Comparison of ENCODE assay signal across 28 mouse cellular contexts in genomic region chr4:148044113-148044512, GRCm38 (mm10). TPM values are rescaled to one million over a fixed set of nuclear protein-coding genes. Genes with fewer than 3 reads are reported as not detected.
A peak's percentile ranks its signal among the peaks of the same experiment; 100 is the strongest.
DNase-seq lines count a peak whose midpoint lies in the region; ATAC-seq and TF ChIP-seq lines count a peak whose summit lies in the region.
"Had no signal": no experiment of that assay in that cellular context is flagged by ENCODE, and none has a peak within 500 bp of the region (broad histone marks: within the 10 kb centered on the region; RNA-seq: fewer than 3 reads in every experiment).

No protein-coding gene starts in this region.

- peak overlapping the region; percentile 58 for H3K4me2 ChIP-seq in liver, embryonic 13.5 days
- no peak overlapping the region for H3K4me2 ChIP-seq in kidney, embryonic 16.5 days (replicated peaks; ENCODE audit: low read depth, low read length)
- no peak overlapping the region for H3K4me2 ChIP-seq in kidney, embryonic 15.5 days
- H3K4me2 ChIP-seq in intestine, embryonic 16.5 days (ENCODE audit: low read depth, low read length), result no peak overlapping the region
- H3K4me2 ChIP-seq: embryonic facial prominence, embryonic 15.5 days; midbrain, embryonic 13.5 days had no signal

- intact Hi-C loops in gastrocnemius, adult 2 months (cut with DNase I), result loop anchor here (5.0 kb wide), 1 partner anchor 43 kb away; the partner anchor contains the start of gene Agtrap

- peak overlapping the region; percentile 42 for H3K9ac ChIP-seq in liver, embryonic 13.5 days
- no peak overlapping the region for H3K9ac ChIP-seq in kidney, embryonic 16.5 days (replicated peaks; ENCODE audit: low read length)
- no peak overlapping the region for H3K9ac ChIP-seq in kidney, embryonic 15.5 days
- no peak overlapping the region for H3K9ac ChIP-seq in intestine, embryonic 16.5 days (ENCODE audit: low read depth, low read length)
- H3K9ac ChIP-seq: embryonic facial prominence, embryonic 15.5 days; midbrain, embryonic 13.5 days had no signal

- peak; percentile 47 for ATAC-seq in liver, embryonic 13.5 days (ENCODE audit: low read depth)
- no peak for ATAC-seq in kidney, embryonic 16.5 days (ENCODE audit: low FRiP score, low TSS enrichment)
- no peak for ATAC-seq in kidney, embryonic 15.5 days (replicated peaks; ENCODE audit: low FRiP score)
- ATAC-seq in intestine, embryonic 16.5 days, result no peak
- ATAC-seq: hindbrain, postnatal 0 days; intestine, postnatal 0 days; midbrain, embryonic 13.5 days had no signal

- no peak for DNase-seq in gastrocnemius, adult 2 months
- no peak for DNase-seq in gastrocnemius, postnatal 4 days (ENCODE audit: low spot score in 2 of 2)
- no peak for DNase-seq in layer of hippocampus, adult 2 months (ENCODE audit: low spot score in 2 of 2)
- no peak for DNase-seq in layer of hippocampus, adult 9-11 months
- no peak for DNase-seq in liver, embryonic 13.5 days
- DNase-seq: adrenal gland, postnatal 14 days; cerebellum, adult 2 months; heart, postnatal 10 days; lung, adult 18-20 months; lung, postnatal 14 days; right cerebral cortex, postnatal 14 days had no signal

- WGBS in liver, embryonic 13.5 days (ENCODE audit: insufficient replicate concordance), result 45% methylated on average over 2 of the region's 2 CpGs
- 92% methylated on average over 2 of the region's 2 CpGs for WGBS in kidney, embryonic 16.5 days
- 97% methylated on average over 2 of the region's 2 CpGs for WGBS in kidney, embryonic 15.5 days
- 91% methylated on average over 2 of the region's 2 CpGs for WGBS in intestine, embryonic 16.5 days

- H3K36me3 ChIP-seq in liver, embryonic 13.5 days, result peaks cover 54% of the 10 kb centered on the region
- H3K36me3 ChIP-seq in kidney, embryonic 16.5 days (ENCODE audit: insufficient read depth, low read length), result peaks cover 26% of the 10 kb centered on the region
- peaks cover 59% of the 10 kb centered on the region for H3K36me3 ChIP-seq in kidney, embryonic 15.5 days
- peaks cover 17% of the 10 kb centered on the region for H3K36me3 ChIP-seq in intestine, embryonic 16.5 days (ENCODE audit: control insufficient read depth, insufficient read depth, low read length)

- peak overlapping the region; percentile 48; the same call in 1 of the 2 replicates for H3K27ac ChIP-seq in gastrocnemius, adult 2 months
- H3K27ac ChIP-seq in layer of hippocampus, adult 2 months, result peak overlapping the region; percentile 3; the same call in 1 of the 2 replicates
- H3K27ac ChIP-seq in liver, embryonic 13.5 days, result peak overlapping the region; percentile 93
- no peak overlapping the region for H3K27ac ChIP-seq in kidney, embryonic 16.5 days (ENCODE audit: low read length)
- no peak overlapping the region for H3K27ac ChIP-seq in kidney, embryonic 15.5 days
- no peak overlapping the region for H3K27ac ChIP-seq in intestine, embryonic 16.5 days (ENCODE audit: low read length)
- H3K27ac ChIP-seq: embryonic facial prominence, embryonic 15.5 days; hindbrain, postnatal 0 days; midbrain, embryonic 13.5 days had no signal

- TF ChIP-seq CTCF in gastrocnemius, adult 2 months (IDR thresholded peaks at IDR 0.05), result no peak
- TF ChIP-seq CTCF in layer of hippocampus, adult 2 months (conservative IDR thresholded peaks at IDR 0.05), result no peak

- H3K27me3 ChIP-seq in liver, embryonic 13.5 days, result no peaks in the 10 kb centered on the region
- no peaks in the 10 kb centered on the region for H3K27me3 ChIP-seq in kidney, embryonic 16.5 days (ENCODE audit: insufficient read depth, low read length)
- no peaks in the 10 kb centered on the region for H3K27me3 ChIP-seq in kidney, embryonic 15.5 days
- no peaks in the 10 kb centered on the region for H3K27me3 ChIP-seq in intestine, embryonic 16.5 days (replicated peaks; ENCODE audit: control insufficient read depth, insufficient read depth, low read length)
- H3K27me3 ChIP-seq: embryonic facial prominence, embryonic 15.5 days; midbrain, embryonic 13.5 days had no signal

- H3K4me3 ChIP-seq in gastrocnemius, adult 2 months, result peak overlapping the region; percentile 9; the same call in 1 of the 2 replicates
- no peak overlapping the region for H3K4me3 ChIP-seq in layer of hippocampus, adult 2 months
- H3K4me3 ChIP-seq in liver, embryonic 13.5 days (replicated peaks), result peak overlapping the region; percentile 4
- no peak overlapping the region for H3K4me3 ChIP-seq in kidney, embryonic 16.5 days (ENCODE audit: low read length)
- no peak overlapping the region for H3K4me3 ChIP-seq in kidney, embryonic 15.5 days (replicated peaks)
- H3K4me3 ChIP-seq in intestine, embryonic 16.5 days (ENCODE audit: low read length), result no peak overlapping the region
- H3K4me3 ChIP-seq: embryonic facial prominence, embryonic 15.5 days; midbrain, embryonic 13.5 days had no signal

- H3K4me1 ChIP-seq in liver, embryonic 13.5 days (replicated peaks), result peaks cover 98% of the 10 kb centered on the region
- peaks cover 38% of the 10 kb centered on the region for H3K4me1 ChIP-seq in kidney, embryonic 16.5 days (ENCODE audit: insufficient read depth, low read length)
- peaks cover 48% of the 10 kb centered on the region for H3K4me1 ChIP-seq in kidney, embryonic 15.5 days
- H3K4me1 ChIP-seq in intestine, embryonic 16.5 days (ENCODE audit: control insufficient read depth, insufficient read depth, low read length), result peaks cover 31% of the 10 kb centered on the region

- no peaks in the 10 kb centered on the region for H3K9me3 ChIP-seq in liver, embryonic 13.5 days (replicated peaks)
- H3K9me3 ChIP-seq in kidney, embryonic 16.5 days (ENCODE audit: low read length), result no peaks in the 10 kb centered on the region
- H3K9me3 ChIP-seq in kidney, embryonic 15.5 days (replicated peaks), result no peaks in the 10 kb centered on the region
- no peaks in the 10 kb centered on the region for H3K9me3 ChIP-seq in intestine, embryonic 16.5 days (ENCODE audit: control insufficient read depth, low read length)
- H3K9me3 ChIP-seq: embryonic facial prominence, embryonic 15.5 days; midbrain, embryonic 13.5 days had no signal

RNA-seq across cellular contexts. Expression of gene Mthfr, which starts 5.2 kb away (rescaled TPM):
- 10 to 100 TPM in 1 of 2 experiments, 1 to 10 TPM in 1; 6.9 to 14.2 TPM for total RNA-seq in gastrocnemius, adult 2 months (2021)
- 10 to 100 TPM; 30.2 to 32.2 TPM for total RNA-seq in gastrocnemius, postnatal 4 days (2021)
- 10 to 100 TPM; 33.5 to 37.2 TPM for total RNA-seq in layer of hippocampus, adult 2 months (2021)
- polyA plus RNA-seq in liver, embryonic 13.5 days (2015; fragmentation: Nextera tagmentation; extraction: Ambion mirVana), result 8.9 and 10.7 TPM in 2 replicates
- 26.5 and 28.1 TPM in 2 replicates for polyA plus RNA-seq in kidney, embryonic 16.5 days (2015; fragmentation: Nextera tagmentation; extraction: Ambion mirVana)
- polyA plus RNA-seq in kidney, embryonic 15.5 days (2015; fragmentation: Nextera tagmentation; extraction: Ambion mirVana), result 23.6 and 24.1 TPM in 2 replicates
- 14.3 and 19.4 TPM in 2 replicates for polyA plus RNA-seq in intestine, embryonic 16.5 days (2015; fragmentation: Nextera tagmentation; extraction: Ambion mirVana)

RNA-seq across cellular contexts. Expression of gene Clcn6, which starts 5.5 kb away (rescaled TPM):
- 1 to 10 TPM; 4.7 to 5.0 TPM for total RNA-seq in gastrocnemius, adult 2 months (2021)
- 10 to 100 TPM; 13.6 to 14.4 TPM for total RNA-seq in gastrocnemius, postnatal 4 days (2021)
- total RNA-seq in layer of hippocampus, adult 2 months (2021), result 10 to 100 TPM; 77.0 to 77.6 TPM
- polyA plus RNA-seq in liver, embryonic 13.5 days (2015; fragmentation: Nextera tagmentation; extraction: Ambion mirVana), result 1.5 and 1.7 TPM in 2 replicates
- 6.4 and 6.8 TPM in 2 replicates for polyA plus RNA-seq in kidney, embryonic 16.5 days (2015; fragmentation: Nextera tagmentation; extraction: Ambion mirVana)
- polyA plus RNA-seq in kidney, embryonic 15.5 days (2015; fragmentation: Nextera tagmentation; extraction: Ambion mirVana), result 6.4 and 6.6 TPM in 2 replicates
- 4.5 TPM in 2 replicates for polyA plus RNA-seq in intestine, embryonic 16.5 days (2015; fragmentation: Nextera tagmentation; extraction: Ambion mirVana)

RNA-seq across cellular contexts. Expression of gene Nppa, which starts 43.6 kb away (rescaled TPM):
- total RNA-seq in gastrocnemius, adult 2 months (2021), result not detected
- not detected for total RNA-seq in gastrocnemius, postnatal 4 days (2021)
- total RNA-seq in layer of hippocampus, adult 2 months (2021), result not detected
- 0.48 and 5.6 TPM in 2 replicates for polyA plus RNA-seq in liver, embryonic 13.5 days (2015; fragmentation: Nextera tagmentation; extraction: Ambion mirVana)
- polyA plus RNA-seq in kidney, embryonic 16.5 days (2015; fragmentation: Nextera tagmentation; extraction: Ambion mirVana), result 0.41 and 1.00 TPM in 2 replicates
- 0.31 TPM in 1 of 2 replicates, not detected in the other for polyA plus RNA-seq in kidney, embryonic 15.5 days (2015; fragmentation: Nextera tagmentation; extraction: Ambion mirVana)
- 0.22 and 0.51 TPM in 2 replicates for polyA plus RNA-seq in intestine, embryonic 16.5 days (2015; fragmentation: Nextera tagmentation; extraction: Ambion mirVana)
- total RNA-seq: adrenal gland, postnatal 14 days; gastrocnemius, adult 18-20 months; megakaryocyte, adult 5-6 weeks had no signal
- polyA plus RNA-seq: cerebellum, adult 2 months; gonadal fat pad, adult 2 months; hindbrain, embryonic 11.5 days had no signal

RNA-seq across cellular contexts. Expression of gene Agtrap, which starts 43.7 kb away (rescaled TPM):
- total RNA-seq in gastrocnemius, adult 2 months (2021), result 10 to 100 TPM in 1 of 2 experiments, 1 to 10 TPM in 1; 9.8 to 12.6 TPM
- total RNA-seq in gastrocnemius, postnatal 4 days (2021), result 10 to 100 TPM; 20.5 to 22.7 TPM
- 1 to 10 TPM; 7.2 to 9.8 TPM for total RNA-seq in layer of hippocampus, adult 2 months (2021)
- 11.2 and 11.7 TPM in 2 replicates for polyA plus RNA-seq in liver, embryonic 13.5 days (2015; fragmentation: Nextera tagmentation; extraction: Ambion mirVana)
- 28.1 and 31.5 TPM in 2 replicates for polyA plus RNA-seq in kidney, embryonic 16.5 days (2015; fragmentation: Nextera tagmentation; extraction: Ambion mirVana)
- polyA plus RNA-seq in kidney, embryonic 15.5 days (2015; fragmentation: Nextera tagmentation; extraction: Ambion mirVana), result 20.6 and 24.4 TPM in 2 replicates
- 19.6 and 22.2 TPM in 2 replicates for polyA plus RNA-seq in intestine, embryonic 16.5 days (2015; fragmentation: Nextera tagmentation; extraction: Ambion mirVana)

RNA-seq across cellular contexts. Expression of gene Nppb, which starts 58.5 kb away (rescaled TPM):
- not detected for total RNA-seq in gastrocnemius, adult 2 months (2021)
- not detected for total RNA-seq in gastrocnemius, postnatal 4 days (2021)
- total RNA-seq in layer of hippocampus, adult 2 months (2021), result not detected
- 0.38 TPM in 1 of 2 replicates, not detected in the other for polyA plus RNA-seq in liver, embryonic 13.5 days (2015; fragmentation: Nextera tagmentation; extraction: Ambion mirVana)
- 0.21 TPM in 1 of 2 replicates, not detected in the other for polyA plus RNA-seq in kidney, embryonic 16.5 days (2015; fragmentation: Nextera tagmentation; extraction: Ambion mirVana)
- not detected in 2 replicates for polyA plus RNA-seq in kidney, embryonic 15.5 days (2015; fragmentation: Nextera tagmentation; extraction: Ambion mirVana)
- polyA plus RNA-seq in intestine, embryonic 16.5 days (2015; fragmentation: Nextera tagmentation; extraction: Ambion mirVana), result not detected in 2 replicates
- total RNA-seq: adrenal gland, postnatal 14 days; gastrocnemius, adult 18-20 months; hindbrain, postnatal 0 days; layer of hippocampus, postnatal 14 days; left cerebral cortex, adult 8-10 months; megakaryocyte, adult 5-6 weeks had no signal
- polyA plus RNA-seq: forebrain, embryonic 11.5 days; gonadal fat pad, adult 2 months; intestine, postnatal 0 days; kidney, embryonic 14.5 days; large intestine, adult 2 months; limb, embryonic 11.5 days; midbrain, embryonic 13.5 days had no signal

Comparison
In these comparisons a context has a peak if more than half of its experiments do, and no peak if none do; other contexts are left out.
1. H3K27ac ChIP-seq: peak in gastrocnemius, adult 2 months (single experiment), layer of hippocampus, adult 2 months (single experiment) and liver, embryonic 13.5 days (single experiment); none in kidney, embryonic 16.5 days (single experiment), kidney, embryonic 15.5 days (single experiment) and intestine, embryonic 16.5 days (single experiment).
2. H3K4me3 ChIP-seq: peak in gastrocnemius, adult 2 months (single experiment) and liver, embryonic 13.5 days (single experiment); none in layer of hippocampus, adult 2 months (single experiment), kidney, embryonic 16.5 days (single experiment), kidney, embryonic 15.5 days (single experiment) and intestine, embryonic 16.5 days (single experiment).